In the genomic region with DNA sequence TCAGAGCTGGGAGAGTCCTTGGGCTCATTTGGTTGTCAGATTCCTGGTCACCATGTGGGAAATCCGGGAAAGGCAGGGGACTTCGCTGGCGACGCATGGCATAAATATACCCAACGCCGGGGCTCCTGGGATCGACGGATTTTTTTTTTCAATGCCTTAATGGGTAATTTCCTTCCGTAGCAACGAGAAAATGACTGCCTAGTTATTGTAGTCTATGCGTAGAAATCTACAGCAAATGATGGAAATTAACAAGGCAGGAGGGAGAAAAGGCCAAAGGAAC, we compare ENCODE assay signal across 9 mouse cellular contexts. TPM values are rescaled to one million over a fixed set of nuclear protein-coding genes. Genes with fewer than 3 reads are reported as not detected.
DNase-seq lines count a peak whose midpoint lies in the region; ATAC-seq and TF ChIP-seq lines count a peak whose summit lies in the region.
"Had no signal": no experiment of that assay in that cellular context is flagged by ENCODE, and none has a peak within 500 bp of the region (broad histone marks: within the 10 kb centered on the region; RNA-seq: fewer than 3 reads in every experiment).

No protein-coding gene starts in this region.

- H3K9me3 ChIP-seq in heart, embryonic 10.5 days = no peaks in the 10 kb centered on the region
- H3K9me3 ChIP-seq in E14TG2a.4 (ENCODE audit: low read length) = no peaks in the 10 kb centered on the region
- no peaks in the 10 kb centered on the region for H3K9me3 ChIP-seq in hindbrain, embryonic 11.5 days (ENCODE audit: control insufficient read depth, low read length)
- no peaks in the 10 kb centered on the region for H3K9me3 ChIP-seq in midbrain, embryonic 10.5 days (replicated peaks)

- no peak overlapping the region for H3K9ac ChIP-seq in hindbrain, embryonic 11.5 days (ENCODE audit: low read depth, low read length)
- H3K9ac ChIP-seq: liver, embryonic 14.5 days had no signal

- peaks cover 35% of the 10 kb centered on the region for H3K4me1 ChIP-seq in heart, embryonic 10.5 days
- H3K4me1 ChIP-seq in E14TG2a.4 (replicated peaks; ENCODE audit: low read depth, low read length) = peaks cover 44% of the 10 kb centered on the region
- 0 out of 2 replicates have a peak, but pooled peaks cover 2% of the 10 kb centered on the region for H3K4me1 ChIP-seq in hindbrain, embryonic 11.5 days (replicated peaks; ENCODE audit: control insufficient read depth, insufficient read depth, low read length)
- H3K4me1 ChIP-seq in midbrain, embryonic 10.5 days = peaks cover 42% of the 10 kb centered on the region

- peak overlapping the region; percentile 24; the same call in 1 of the 2 replicates for H3K4me2 ChIP-seq in hindbrain, embryonic 11.5 days (replicated peaks; ENCODE audit: low read depth, low read length)

- H3K27ac ChIP-seq in heart, embryonic 10.5 days = no peak overlapping the region
- no peak overlapping the region for H3K27ac ChIP-seq in hindbrain, embryonic 11.5 days (ENCODE audit: low read depth, low read length)
- H3K27ac ChIP-seq in midbrain, embryonic 10.5 days (replicated peaks) = no peak overlapping the region
- H3K27ac ChIP-seq: liver, embryonic 14.5 days had no signal

- DNase-seq in heart, embryonic 10.5 days (ENCODE audit: low spot score) = no peak
- DNase-seq in heart, adult 11 months = no peak
- DNase-seq in hindbrain, embryonic 11.5 days (ENCODE audit: low spot score) = no peak
- no peak for DNase-seq in midbrain, embryonic 10.5 days (ENCODE audit: low spot score)
- no peak for DNase-seq in thymus, postnatal 0 days (ENCODE audit: low spot score)
- no peak for DNase-seq in testis, postnatal 14 days (ENCODE audit: low spot score)
- DNase-seq in cerebellum, adult 9-11 months = no peak

- peaks cover 68% of the 10 kb centered on the region for H3K27me3 ChIP-seq in heart, embryonic 10.5 days (ENCODE audit: insufficient read depth, poor library complexity, severe bottlenecking)
- peaks cover 75% of the 10 kb centered on the region for H3K27me3 ChIP-seq in E14TG2a.4 (ENCODE audit: insufficient read depth, low read length)
- peaks cover 57% of the 10 kb centered on the region for H3K27me3 ChIP-seq in hindbrain, embryonic 11.5 days (ENCODE audit: control insufficient read depth, insufficient read depth, low read length)
- H3K27me3 ChIP-seq in midbrain, embryonic 10.5 days (ENCODE audit: low read depth, poor library complexity, severe bottlenecking) = peaks cover 82% of the 10 kb centered on the region

- ATAC-seq in hindbrain, embryonic 11.5 days (ENCODE audit: low FRiP score) = no peak

- no peak for TF ChIP-seq CTCF in E14TG2a.4 (conservative IDR thresholded peaks at IDR 0.05; ENCODE audit: low read length)

- 1% methylated on average over 11 of the region's 11 CpGs for WGBS in heart, embryonic 10.5 days
- WGBS in hindbrain, embryonic 11.5 days = under 1% methylated on average over 11 of the region's 11 CpGs
- WGBS in midbrain, embryonic 10.5 days = 2% methylated on average over 11 of the region's 11 CpGs

- H3K36me3 ChIP-seq in heart, embryonic 10.5 days = no peaks in the 10 kb centered on the region
- no peaks in the 10 kb centered on the region for H3K36me3 ChIP-seq in E14TG2a.4 (ENCODE audit: insufficient read depth, low read length)
- no peaks in the 10 kb centered on the region for H3K36me3 ChIP-seq in hindbrain, embryonic 11.5 days (ENCODE audit: control insufficient read depth, insufficient read depth, low read length)
- no peaks in the 10 kb centered on the region for H3K36me3 ChIP-seq in midbrain, embryonic 10.5 days

- H3K4me3 ChIP-seq in heart, embryonic 10.5 days = peak overlapping the region; percentile 50
- peak overlapping the region; percentile 66 for H3K4me3 ChIP-seq in E14TG2a.4 (replicated peaks; ENCODE audit: low read length)
- peak overlapping the region; percentile 20; the same call in 1 of the 2 replicates for H3K4me3 ChIP-seq in hindbrain, embryonic 11.5 days (ENCODE audit: low read depth, low read length)
- peak overlapping the region; percentile 41 for H3K4me3 ChIP-seq in midbrain, embryonic 10.5 days

RNA-seq across cellular contexts. Expression of a gene that starts 1.7 kb away (rescaled TPM):
- polyA plus RNA-seq in heart, embryonic 10.5 days (2016; fragmentation: Nextera tagmentation; extraction: Ambion mirVana) = 0.32 and 1.7 TPM in 2 replicates
- 1.9 and 2.0 TPM in 2 replicates for polyA plus RNA-seq in hindbrain, embryonic 11.5 days (2014; fragmentation: Nextera tagmentation; extraction: Ambion mirVana)
- 0.81 and 1.1 TPM in 2 replicates for polyA plus RNA-seq in midbrain, embryonic 10.5 days (2016; fragmentation: Nextera tagmentation; extraction: Ambion mirVana)
- polyA plus RNA-seq in thymus, postnatal 0 days (2015; fragmentation: Nextera tagmentation; extraction: Ambion mirVana) = 0.10 and 0.14 TPM in 2 replicates
